Mouse (Mus musculus): ENCODE data around the gene Nkd1.

The Nkd1 gene

DNA sequence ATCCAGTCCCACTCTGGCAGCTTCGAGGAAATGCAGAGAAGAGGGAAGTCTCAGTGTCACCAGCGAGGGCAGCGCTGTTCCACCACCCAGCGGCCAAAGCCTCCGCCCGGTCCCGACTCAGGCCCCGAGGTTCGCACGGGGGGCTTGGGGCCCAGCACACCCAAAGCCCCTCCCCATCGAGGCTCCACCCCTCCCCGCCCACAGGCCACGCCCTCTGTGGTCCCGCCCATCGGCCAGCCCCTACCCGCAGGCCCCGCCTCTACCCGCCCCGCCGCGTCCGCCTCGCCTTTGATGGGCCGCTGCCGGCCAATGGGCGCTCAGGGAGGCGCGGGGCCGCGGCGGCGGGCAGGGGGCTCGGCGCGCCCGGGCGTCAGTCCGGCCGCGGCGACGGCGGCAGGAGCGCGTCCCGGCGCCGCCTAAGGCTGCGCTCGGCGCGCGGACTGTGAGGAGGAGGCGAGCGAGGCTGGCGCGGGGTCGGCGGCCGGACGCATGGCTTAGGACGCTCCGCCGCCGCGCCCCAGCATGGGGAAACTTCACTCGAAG lies at the start of gene Nkd1:
Gene Nkd1 (plus strand): TSS at position 370 of the 543 bp plus-strand sequence.
- no peak for DNase-seq (ENCODE audit: low read depth)

DNA sequence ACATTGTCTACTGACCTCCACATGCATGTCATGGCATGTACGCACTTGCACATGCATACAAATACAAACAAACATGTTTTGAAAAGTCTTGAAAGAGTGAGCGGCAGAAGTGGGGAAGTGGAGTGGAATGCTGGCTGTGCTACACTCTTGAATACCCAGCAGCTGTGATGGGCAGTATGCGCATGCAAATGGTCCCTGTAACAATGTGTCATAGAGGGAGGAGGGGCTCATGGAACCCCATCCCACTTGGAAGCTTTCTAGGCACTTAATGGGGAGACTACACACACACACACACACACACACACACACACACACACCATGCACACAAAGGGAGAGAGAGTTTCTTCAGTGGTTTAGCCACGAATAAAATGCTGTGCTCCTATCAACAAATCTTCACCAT lies 39.9 kb upstream of the Nkd1 start:
- DNase-seq (ENCODE audit: low read depth): no peak

DNA sequence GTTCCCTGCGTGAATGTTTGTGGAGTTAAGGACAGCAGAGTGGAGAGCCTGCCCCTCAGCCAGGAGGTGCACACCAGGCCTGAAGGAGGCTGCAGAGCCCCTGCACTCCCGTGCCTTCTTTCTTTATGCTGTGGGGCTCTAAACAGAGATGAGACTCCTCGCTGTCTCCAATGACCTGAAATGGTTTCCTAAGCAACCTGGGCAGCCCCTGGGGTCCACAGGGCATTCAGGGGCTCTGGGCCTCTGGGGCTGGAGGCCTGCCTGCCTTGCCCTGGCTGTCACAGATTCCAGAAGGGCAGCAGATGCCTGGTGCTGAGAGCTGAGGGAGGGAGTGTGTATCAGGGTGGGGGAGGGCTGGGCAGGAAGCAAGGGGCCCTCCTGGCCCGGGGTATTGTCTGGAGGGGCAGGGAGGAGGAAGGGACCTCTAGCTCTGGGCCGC lies 32.7 kb upstream of the Nkd1 start:
- DNase-seq (ENCODE audit: low read depth): no peak

DNA sequence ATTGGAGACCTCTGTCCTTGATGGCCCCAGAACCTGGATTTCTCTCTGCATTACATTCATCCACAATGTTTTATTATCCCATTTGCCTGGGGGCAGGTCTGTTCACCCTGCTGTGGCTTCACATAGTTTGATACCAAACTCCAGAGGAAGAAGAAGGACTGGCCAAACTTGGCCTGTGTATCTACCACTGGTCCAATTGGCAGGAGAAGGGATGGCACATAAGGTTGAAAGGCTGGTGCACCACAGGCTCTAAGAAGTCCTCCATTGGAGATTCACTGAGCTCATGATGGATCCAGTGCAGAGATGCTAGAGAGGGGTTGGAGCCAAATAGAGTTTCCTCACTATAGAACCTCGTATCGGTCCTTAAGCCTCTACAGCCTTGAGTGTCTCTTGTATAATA lies 27.1 kb upstream of the Nkd1 start:
- no peak for DNase-seq (ENCODE audit: low read depth)

DNA sequence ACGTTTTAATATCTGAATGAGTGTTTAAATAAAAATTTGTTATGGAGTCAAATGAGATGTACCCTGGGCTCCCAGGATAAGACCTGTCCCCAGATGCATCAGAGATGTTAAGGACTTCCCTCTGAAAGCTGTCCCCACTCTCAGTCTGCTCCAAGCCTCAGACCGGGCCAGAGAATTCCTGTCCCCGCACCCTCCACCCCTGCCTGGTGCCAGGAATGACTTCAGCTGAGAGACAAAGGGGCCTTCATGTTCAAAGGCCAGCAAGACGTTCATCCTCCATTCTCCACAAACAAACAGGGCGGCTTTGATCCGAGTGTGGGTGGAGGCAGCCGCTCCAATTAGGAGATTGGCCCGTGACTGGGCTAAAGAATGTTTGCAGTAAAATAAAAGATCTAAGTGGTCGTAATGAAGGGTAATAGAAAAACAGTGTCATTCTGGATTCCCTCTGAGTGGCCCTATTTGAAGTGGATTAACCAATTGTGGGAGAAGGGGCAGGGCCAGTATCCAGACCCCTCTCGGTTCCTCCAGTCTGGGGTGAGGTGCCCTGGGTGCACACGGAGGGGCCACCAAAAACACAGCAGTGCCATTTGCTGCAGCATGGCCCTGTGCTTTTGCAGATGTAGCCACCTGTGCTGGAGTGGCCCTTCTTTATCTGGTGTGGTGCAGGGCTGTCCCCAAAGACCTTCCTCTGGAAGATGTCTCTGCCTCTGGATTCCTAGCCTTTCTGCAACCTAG lies 25.9 kb upstream of the Nkd1 start:
- DNase-seq (ENCODE audit: low read depth): no peak

DNA sequence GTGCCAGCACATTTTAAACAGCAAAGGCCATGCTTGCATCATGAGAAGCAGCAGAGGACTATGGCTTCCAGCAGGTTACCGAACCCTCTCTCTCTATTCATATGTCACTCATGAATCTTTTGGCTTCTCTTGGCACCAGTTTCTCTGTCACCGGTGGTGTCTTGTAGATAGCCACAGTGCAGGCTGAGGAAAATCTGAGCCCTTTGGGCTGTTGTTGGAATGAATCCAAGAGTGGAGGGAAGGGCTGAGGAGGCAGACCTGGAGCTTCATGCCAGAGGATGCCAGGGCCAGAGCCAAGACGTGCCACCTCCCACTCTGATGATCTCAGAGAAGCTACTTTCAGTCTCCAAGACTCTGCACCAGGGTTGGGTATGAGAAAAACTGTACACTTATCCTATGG lies 19.0 kb upstream of the Nkd1 start:
- no peak for DNase-seq (ENCODE audit: low read depth)

DNA sequence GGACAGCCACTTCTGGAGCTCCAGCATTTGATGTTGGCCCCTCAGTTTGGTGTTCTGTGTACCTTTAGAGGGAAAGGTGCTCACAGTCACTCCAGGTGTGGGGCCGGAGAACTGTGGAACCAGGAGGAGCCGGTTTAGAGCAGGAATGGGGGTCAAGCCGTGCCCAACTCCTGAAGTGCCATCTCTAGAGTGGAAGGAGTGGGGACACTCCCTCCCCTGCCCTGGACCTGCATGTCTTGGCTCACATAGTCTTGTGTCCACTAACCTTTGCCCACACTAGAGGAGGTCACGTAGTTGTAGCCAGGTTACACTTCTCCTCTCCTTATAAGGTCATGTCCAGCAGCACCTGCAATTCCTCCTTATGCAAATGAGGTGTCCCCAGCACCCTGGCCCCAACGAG lies 14.2 kb upstream of the Nkd1 start:
- DNase-seq (ENCODE audit: low read depth): no peak

DNA sequence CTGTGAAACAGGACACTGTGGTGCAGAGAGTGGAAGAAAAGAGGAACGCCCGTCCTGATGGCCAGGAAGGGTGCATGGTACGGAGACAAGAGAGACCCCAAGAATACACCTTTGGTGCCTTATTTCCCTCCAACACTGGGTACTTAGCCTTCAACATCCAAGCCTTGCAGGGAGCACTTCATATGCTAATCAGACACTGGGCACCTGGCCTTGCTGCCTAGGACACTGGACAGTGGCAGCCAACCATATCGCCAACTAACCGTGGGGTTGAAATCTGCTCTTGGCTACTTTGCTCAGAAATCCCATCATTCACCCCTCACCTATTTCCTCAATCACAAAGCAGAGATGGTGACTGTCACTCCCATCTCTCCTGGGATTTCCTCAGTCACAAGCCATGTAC lies 10.1 kb upstream of the Nkd1 start:
- DNase-seq (ENCODE audit: low read depth): no peak

DNA sequence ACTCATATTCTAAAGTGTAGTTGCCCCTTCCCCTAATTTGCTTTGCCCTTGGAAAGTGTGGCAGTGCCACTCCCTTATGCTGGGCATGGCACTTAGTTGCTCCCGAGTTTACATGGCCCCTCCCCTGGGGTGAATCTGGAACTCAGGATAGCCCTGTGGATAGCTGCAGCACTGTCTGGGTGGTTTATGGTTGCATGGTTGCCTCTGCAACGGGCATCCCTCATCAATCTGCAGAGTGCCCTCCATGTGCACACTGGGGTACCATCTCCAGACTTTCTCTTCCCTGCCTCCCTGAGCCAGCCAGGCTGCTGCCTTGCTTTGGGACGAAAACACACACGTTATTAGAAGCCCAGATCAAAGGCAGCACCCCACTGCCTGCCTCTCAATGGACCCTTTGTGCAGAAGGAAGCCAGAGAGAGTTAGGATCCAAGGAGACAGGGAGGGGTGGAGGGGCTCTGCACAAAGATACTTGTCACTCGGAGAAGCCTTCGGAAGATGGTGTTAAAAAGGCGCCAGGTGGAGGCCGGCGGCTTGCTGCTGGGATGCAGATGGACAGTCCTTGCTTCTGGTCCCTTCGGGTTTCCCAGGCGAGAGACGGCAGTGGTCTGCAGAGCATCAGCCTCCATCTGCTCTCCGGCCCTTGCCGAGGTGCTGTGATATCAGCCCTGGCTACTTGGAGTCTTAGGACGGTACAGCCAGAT lies 8.9 kb upstream of the Nkd1 start:
- DNase-seq (ENCODE audit: low read depth): no peak

DNA sequence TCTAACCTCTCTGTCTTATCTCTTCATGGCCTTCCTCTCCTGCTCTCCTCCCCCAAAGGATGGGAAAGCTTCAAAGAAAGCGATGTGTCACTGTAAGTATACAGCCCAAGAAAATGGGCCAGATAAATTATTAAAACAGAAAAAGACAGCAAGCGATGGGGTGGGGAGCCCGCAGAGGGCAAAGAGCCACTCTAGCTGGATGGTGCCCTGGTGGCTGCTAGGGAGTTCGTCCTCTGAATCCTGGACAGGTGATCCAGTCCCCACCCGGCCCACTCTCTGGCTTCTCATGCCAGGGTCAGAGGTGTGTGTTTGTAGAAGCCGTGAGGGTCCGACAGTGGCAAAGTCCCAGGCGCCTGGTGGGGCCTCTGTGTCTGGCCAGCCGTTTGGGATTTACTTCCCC lies 3.1 kb upstream of the Nkd1 start:
- no peak for DNase-seq (ENCODE audit: low read depth)

DNA sequence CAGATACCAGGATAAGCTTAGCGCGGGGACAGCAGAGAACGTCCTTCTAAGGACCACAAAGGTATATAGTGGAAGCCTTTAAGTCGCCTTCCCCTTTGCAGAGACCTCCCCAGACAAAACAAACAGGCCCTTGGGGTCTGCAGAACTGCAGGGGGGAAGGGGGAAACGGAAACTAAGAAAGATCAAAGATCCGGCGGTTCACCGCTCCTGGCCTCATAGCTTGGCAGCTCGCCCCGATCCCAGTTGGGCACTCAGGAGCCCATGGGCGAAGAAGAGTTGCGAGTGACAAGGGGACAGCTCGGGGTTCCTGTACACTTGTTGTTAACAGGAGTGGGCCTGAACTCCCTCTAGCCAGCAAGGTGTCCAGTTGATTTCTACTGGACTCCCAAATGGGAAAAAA lies 773 bp upstream of the Nkd1 start:
- no peak for DNase-seq (ENCODE audit: low read depth)

DNA sequence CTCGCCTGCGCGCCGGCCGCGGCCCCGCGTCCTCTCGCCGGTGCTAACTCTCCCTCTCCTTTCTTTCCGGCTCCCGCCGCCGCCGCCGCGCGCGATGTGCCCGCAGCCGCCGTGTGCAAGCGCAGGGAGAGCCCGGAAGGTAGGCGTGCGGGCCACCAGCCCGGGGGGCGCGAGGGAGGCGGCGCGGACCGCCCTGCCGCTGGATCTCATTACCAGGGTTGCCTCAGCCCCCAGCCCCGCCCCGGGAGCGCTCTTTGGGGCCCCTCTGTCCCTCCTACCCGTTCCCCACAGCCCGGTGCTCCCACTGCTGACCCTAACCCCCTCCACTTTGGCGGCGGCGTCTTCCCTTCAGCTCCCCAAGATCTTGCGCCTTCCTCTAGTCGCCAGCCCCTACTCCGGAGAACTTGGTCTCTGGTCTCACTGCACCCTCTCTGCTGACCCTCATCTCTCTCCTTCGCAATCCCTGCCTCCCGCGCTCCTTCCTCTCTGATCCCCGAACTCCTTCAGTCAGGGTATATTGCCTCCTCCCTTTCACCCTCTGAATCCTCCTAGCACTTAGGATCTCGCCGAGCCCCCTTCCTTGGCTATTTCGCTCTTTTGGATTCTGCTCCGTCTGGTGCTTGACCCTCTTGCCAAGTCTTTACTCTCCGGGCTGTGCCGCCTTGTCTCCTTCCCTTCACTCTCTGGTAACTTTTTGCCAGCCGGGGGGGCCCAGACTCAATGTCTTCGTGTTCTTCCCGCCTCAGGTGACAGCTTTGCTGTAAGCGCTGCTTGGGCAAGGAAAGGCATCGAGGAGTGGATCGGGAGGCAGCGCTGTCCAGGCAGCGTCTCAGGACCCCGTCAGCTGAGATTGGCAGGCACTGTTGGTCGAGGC lies 624 bp downstream of the Nkd1 start:
- no peak for DNase-seq (ENCODE audit: low read depth)

DNA sequence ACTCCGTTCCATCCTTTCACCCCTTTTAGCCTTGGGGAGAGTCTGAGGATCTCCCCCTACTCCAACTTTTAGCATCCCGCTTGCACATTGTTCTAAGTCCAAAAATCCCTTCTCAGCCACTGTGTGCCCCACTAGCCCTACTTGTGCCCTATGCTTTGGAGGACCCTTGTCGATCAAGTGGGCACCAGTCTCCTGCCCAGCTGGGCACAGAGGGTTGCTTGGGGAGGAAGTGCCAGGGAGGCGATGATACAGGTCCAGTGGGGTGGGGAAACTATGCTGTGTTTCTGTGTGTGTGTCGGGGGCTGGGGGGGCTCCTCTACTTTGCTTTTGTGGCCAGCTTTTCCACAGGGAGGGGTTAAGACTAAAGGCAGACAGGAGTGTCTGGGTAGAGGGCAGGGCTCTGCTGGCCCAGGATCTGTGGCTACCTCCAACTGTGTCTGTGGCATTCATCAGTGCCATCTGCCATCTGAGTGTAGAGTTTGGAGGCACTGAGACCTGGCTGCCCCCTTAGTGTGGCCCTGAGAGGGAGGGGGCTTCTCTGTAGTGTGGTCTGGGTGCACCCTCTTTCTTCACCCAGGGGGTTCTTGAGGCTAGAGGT lies 1.4 kb downstream of the Nkd1 start:
- DNase-seq (ENCODE audit: low read depth): no peak

DNA sequence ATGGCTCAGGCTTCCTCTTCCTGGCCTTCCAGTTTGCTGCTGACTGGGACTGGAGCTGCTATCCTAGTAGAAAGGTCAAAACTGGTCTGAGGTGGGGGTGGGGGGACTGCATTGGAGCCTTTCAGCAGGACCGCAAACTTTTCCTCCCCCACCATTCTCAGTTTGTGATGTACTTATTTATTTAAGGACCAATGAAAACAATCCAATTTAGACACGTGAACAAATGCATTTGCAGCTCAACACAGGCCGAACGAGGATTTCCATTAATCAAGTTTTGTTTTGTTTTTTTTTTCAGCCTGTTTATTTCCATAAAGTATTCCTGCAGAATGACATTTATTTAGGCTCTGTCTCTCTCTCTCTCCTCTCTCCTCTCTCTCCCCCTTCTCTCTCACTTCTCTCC lies 2.5 kb downstream of the Nkd1 start:
- DNase-seq (ENCODE audit: low read depth): no peak

DNA sequence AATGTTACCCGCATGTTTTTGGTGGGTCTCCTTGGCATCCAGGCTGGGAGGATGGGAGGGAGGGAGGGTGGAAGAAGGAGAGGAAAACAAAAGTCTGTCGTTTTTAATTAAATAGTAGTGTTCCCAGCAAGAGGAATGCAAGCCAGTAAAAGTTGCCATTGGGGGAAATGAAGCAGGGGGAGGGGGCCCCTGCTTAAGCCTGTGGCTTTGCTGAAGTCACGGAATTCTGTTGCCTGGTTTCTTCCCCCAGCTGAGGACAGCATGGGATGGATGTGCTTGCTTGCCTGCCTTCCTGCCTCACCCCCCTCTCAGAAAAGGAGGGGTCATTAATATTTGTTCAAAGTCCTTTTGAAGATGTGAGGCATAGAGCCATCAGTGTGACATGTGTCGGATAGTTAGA lies 3.0 kb downstream of the Nkd1 start:
- no peak for DNase-seq (ENCODE audit: low read depth)

DNA sequence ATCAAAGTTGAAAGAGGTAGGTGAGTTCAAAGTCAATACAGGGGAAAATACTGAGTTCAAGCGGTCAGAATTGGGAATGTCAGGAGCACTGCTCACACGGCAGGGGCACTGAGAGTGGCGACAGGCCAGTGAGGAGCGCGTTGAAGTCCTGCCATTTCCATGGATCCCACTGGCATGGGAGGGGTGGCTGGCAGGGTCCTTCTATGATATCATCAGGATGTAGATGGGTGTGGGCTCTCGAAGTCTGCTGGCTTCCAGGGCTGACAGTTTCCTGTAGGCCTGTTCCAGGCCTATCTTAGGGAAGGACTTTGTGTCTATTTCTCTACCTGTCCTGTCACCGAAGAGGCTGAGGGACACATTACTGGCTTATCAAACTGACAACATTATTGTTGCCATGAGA lies 3.7 kb downstream of the Nkd1 start:
- no peak for DNase-seq (ENCODE audit: low read depth)

DNA sequence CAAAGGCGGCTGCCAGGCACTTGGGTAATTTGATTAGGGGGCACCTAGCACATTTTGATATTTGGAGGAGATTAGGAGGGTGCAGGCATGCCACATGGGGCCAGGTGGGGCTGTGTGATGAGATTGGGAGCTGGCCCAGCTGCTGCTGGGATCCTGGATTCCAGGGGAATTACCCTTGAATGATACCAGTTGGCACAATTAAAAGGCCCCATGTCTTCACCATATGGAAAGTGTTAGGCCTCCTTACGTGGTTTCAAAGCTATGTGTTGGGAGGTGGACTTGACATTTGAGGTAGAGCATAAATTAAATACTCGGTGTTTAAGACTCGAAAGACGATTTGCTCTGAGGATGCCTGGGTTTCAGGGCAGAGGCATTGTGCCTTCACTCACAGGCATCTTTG lies 5.1 kb downstream of the Nkd1 start:
- DNase-seq (ENCODE audit: low read depth): no peak

DNA sequence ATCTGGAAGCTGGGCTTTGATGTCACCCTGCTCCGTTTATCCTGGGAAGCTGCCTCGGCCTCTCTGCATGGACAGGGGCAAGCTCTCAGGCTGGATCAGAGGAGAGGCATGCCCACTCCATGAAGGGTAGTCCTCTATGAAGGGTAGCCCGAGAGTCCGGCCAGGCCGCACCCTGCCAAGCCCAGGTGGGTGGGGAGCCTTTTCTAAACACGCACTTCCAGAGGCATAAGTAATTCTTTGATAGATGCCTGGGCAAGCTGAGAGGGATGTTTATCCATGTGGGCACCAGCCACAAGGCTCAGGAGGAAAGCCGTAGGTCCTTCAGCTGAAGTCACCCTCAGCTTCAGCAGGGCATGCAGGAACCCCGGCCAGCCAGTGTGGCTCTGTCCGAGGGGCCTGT lies 7.0 kb downstream of the Nkd1 start:
- DNase-seq (ENCODE audit: low read depth): no peak

DNA sequence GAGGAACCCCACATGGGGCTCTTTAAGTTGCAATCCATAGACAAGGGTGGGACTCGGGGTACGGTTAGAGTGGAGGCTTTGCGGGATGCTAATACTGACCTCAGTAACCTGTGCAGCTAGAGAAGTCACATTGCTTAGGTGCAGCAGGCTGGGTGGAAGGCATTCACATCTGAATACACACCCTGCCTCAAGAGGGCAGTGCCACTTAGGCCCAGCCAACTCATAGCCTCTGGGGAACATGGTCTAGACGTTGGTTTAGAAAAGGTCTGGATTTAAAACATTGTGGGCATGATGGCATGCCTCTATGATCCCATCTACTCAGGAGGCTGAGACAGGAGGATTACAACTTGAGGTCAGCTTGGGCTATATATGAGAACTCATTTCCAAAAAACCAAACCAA lies 8.6 kb downstream of the Nkd1 start:
- DNase-seq (ENCODE audit: low read depth): no peak

DNA sequence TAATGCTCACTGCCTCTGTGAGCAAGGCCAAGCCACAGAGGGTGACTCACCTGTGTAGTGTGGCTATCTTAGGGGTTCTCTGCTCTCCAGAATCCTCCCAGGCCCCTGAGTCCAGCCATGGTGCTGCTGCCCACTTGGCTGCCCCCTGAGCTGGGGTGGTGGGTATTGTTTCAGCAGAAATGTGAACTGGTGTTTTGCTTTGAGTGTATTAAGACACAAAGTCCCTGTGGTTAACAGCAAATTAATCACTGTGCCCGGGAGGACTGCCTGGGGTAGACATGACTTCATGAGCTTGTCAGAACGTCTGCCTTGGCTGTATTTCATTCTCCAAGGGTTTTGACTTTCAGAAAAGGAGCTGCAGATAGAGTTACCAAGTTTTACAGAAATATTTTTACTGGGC lies 15.9 kb downstream of the Nkd1 start:
- no peak for DNase-seq (ENCODE audit: low read depth)

DNA sequence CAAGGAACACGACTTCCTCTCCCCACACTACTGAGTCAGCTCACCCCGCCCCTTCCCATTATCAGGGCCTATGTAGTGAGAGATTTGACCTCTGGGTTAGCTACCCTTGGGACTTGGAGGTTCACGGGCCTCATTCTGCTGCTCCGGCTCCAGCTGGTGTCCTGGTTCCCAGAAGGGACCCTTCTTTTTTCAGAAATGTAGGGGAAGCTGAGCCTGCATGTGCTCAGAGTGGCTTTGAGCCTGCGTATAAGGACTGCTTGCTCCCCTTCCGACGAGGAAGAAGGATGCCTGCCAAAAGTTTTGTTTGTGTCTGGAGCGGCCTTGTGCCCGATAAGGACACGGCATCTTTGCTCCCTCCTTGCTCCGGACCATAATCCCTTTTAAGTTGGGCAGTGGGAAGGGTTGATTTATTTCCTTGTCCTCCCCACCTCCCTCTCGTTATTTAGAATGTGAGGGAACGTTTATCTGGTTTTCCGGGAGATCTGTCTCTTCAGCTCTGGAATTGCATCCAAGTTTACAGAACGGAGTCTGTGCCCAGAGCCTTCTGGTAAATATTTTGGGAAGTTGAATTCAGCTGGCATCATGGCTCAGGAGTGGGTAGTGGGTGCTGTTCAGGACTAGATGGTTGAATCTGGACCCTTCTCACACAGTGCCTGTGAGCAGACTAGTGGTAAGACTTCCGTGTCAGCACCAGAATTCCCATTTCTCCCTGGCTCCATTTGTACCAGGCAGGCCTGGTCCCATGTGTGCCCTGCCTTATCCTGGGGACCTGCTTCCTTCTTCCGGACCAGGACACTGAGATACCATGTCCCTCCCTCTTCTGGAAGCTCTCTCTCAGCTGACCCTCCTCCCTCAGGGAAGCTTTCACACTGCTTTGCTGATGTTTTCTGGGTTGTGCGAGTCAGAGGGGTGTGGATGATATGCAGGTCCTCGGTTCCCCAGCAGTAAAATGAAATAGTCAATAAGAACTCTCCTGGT lies 17.1 kb downstream of the Nkd1 start:
- no peak for DNase-seq (ENCODE audit: low read depth)

Data from NIH3T3 (cell line).